Mouse (Mus musculus): Measurements from ENCODE around the gene 9130409I23Rik.

The 9130409I23Rik gene

DNA sequence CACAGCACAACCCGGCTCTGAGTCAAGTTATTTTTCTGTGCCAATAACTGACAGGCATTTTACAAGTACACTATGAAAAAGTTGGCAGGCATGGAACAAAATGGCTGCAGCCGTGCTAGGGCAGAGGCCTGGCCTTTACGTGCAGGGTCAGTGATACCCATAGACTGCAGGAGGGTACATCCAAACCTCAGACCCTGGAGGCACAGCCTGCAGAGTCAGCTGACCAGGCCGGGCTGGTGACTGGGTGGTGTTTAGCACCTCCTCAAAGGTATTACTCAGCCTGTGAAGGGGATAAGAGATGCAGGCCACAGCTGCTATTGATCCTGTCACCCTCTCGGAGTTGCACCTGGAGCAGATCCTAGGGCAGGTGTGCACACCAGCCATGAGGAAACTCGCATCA lies at the start of gene 9130409I23Rik:
9130409I23Rik (plus strand) TSS at position 301 of the 400 bp plus-strand sequence.
- no peak for DNase-seq (ENCODE audit: low read depth, low spot score)

GRCm38 (mm10) chr1:181001621-181002020 lies 49.4 kb upstream of the 9130409I23Rik start:
- DNase-seq (ENCODE audit: low read depth, low spot score): no peak

- DNase-seq (ENCODE audit: low read depth, low spot score): no peak
Measured at GRCm38 (mm10) chr1:181003790-181004189, 47.2 kb upstream of the 9130409I23Rik start.

GRCm38 (mm10) chr1:181005331-181005730 lies 45.7 kb upstream of the 9130409I23Rik start:
- no peak for DNase-seq (ENCODE audit: low read depth, low spot score)

GRCm38 (mm10) chr1:181007831-181008230 lies 43.2 kb upstream of the 9130409I23Rik start:
- DNase-seq (ENCODE audit: low read depth, low spot score): no peak

DNA sequence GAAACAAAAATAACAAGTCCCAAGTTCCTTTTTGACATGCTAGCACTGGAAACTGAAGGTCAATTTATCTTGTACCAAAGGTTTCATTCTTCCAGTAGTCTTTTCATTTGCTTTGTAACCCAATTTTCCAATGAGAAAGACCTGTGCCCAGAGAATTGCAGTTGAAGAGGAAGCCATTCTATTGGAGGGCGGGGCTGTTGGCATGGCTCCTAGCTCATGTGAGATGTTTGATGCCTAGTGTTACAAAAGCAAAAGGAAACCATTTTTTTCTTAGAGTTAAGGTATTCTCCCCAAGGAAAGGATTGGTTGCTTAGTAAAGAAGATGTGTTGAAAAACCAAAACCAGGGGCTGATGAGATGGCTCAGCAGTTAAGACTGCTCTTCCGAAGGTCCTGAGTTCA lies 42.8 kb upstream of the 9130409I23Rik start:
- no peak for DNase-seq (ENCODE audit: low read depth, low spot score)

DNA sequence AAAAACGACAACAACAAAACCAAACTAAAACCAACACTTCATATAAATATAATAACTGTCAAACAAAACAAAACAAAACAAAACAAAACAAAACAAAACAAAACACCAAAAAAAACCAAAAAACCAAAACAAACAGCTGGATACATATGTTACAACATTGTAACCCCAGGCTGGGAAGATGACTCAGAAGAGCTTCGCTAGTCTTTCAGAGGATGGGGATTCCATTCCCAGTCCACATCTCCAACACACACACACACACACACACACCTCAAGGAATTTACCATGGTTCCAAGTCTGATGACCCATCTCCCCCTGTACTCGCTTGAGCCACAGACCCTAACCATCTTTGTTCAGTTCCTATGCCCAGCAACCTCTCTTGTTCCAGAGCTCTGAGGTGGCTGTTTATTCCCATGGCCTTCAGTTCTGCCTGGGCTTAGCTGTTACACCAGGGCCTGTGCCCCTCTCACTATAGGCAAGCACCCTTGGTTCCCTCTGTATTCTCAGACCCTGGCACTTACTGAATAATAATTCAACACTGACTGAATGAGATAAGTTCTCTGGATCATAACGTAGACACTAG lies 41.9 kb upstream of the 9130409I23Rik start:
- no peak for DNase-seq (ENCODE audit: low read depth, low spot score)

- no peak for DNase-seq (ENCODE audit: low read depth, low spot score)
Measured at GRCm38 (mm10) chr1:181009754-181010153, 41.3 kb upstream of the 9130409I23Rik start.

- no peak for DNase-seq (ENCODE audit: low read depth, low spot score)
Measured at GRCm38 (mm10) chr1:181010171-181010932, 40.7 kb upstream of the 9130409I23Rik start.

GRCm38 (mm10) chr1:181011601-181012000 lies 39.4 kb upstream of the 9130409I23Rik start:
- no peak for DNase-seq (ENCODE audit: low read depth, low spot score)

- DNase-seq (ENCODE audit: low read depth, low spot score): no peak
Measured at GRCm38 (mm10) chr1:181012416-181012815, 38.6 kb upstream of the 9130409I23Rik start.

- DNase-seq (ENCODE audit: low read depth, low spot score): no peak
Measured at GRCm38 (mm10) chr1:181013446-181013845, 37.6 kb upstream of the 9130409I23Rik start.

DNA sequence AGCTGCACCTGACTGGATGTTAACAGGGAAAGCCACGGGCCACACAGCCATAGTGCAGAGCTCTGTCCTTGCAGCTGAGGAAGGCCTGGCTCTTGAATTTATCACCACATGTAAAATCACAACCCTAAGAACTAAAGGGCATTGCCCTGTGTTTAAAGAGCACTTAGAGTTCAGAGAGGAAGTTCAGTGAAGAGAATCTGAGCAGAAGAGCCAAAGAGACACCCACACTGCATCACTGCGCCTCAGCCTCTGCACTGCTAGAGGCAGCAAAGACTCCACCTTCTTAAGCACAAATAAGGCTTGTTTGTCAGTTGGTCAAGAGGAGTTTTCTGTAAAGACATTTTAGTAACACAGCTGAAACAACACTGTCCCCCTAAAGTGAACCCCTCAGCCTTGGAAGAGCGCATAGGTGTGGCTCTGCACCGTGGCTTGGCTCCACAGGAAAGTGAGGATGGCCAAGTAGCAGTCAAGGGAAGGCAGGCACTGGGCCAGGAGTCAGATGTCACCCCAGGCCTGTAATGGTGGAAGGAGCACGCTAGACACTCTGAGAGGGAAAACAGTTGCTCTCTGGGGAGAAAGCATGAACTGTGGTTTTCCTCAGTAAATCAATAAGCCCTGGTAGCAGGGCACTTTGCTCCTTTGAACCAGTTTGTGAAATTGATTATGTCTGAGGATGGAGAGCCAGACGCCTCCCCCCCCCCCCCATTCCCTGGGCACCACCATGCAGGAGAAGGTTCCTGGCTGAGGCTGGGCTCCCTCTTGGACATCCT lies 36.1 kb upstream of the 9130409I23Rik start:
- DNase-seq (ENCODE audit: low read depth, low spot score): no peak

GRCm38 (mm10) chr1:181015558-181015957 lies 35.5 kb upstream of the 9130409I23Rik start:
- peak; percentile 59 for DNase-seq (ENCODE audit: low read depth, low spot score)

DNA sequence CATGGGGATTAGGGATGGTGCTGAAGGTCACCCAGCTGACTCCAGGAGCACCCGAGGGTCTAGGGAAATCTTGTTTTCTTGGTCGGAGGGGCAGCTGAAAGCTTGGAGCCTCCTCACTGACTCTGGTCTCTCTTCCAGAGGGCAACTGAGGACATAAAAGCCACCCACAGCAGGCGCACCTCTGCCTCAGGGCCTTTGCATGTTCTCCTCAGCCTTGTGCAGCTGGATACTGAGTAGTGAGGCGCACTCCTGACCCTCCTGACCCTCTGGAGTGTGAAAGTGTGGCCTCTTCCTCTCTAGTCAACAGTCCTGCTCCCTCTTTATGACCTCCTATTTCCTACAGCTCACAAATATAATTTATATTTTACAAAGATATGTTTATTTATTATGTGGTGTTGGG lies 35.0 kb upstream of the 9130409I23Rik start:
- peak; percentile 29 for DNase-seq (ENCODE audit: low read depth, low spot score)

DNA sequence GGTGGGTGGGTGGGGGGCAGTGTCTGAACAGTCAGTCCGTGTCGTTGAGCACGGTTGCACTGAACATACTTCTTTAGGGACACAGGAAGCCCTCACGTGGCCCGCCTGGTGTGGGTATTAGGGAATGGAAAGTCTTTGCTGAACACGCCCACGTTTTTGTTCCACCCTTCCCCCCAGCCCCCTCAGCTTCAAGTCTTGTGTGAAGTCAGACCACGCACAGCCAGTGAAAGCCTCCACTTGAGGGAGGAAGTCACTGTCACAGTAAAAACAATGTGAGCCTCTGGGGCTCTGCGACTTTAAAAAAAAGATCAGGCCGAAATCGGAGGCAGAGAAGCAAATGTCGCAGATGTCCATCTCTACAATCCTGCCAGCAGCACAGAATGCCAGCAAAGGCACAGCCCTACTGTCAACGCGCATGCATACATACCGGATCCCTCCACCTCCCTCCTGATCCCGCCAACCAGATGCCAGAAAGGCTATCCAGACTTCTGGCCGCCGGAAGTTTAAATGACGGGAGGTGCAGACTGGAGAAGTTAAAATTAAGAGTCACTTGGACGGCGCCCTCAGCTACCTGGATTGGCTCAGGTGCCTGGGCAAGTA lies 34.4 kb upstream of the 9130409I23Rik start:
- DNase-seq (ENCODE audit: low read depth, low spot score): peak; percentile 84

DNA sequence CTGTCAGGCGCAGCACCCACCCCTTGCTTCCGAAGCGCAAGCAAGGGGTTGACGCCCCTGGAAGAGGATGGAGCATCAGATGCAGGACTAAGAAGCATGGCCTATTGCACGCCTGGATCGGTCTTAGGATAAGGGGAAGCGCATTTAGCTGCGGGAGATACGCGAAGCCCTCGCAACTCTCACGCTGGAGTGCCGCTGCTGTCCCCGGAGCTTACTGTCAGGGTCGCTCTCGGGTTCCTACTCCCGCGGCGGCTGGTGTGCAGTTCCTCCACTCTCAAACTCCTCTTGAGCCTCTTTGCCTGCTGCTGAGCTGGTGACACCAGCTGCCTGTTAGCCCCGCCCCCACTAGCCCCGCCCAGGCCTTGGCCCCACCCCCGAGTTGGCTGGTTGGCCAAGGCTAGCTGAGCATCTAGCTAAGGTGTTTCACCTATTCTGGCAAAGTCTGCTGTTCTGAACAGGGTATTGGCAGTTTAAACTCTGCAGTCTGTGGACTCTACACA lies 33.8 kb upstream of the 9130409I23Rik start:
- peak; percentile 94 for DNase-seq (ENCODE audit: low read depth, low spot score)

DNA sequence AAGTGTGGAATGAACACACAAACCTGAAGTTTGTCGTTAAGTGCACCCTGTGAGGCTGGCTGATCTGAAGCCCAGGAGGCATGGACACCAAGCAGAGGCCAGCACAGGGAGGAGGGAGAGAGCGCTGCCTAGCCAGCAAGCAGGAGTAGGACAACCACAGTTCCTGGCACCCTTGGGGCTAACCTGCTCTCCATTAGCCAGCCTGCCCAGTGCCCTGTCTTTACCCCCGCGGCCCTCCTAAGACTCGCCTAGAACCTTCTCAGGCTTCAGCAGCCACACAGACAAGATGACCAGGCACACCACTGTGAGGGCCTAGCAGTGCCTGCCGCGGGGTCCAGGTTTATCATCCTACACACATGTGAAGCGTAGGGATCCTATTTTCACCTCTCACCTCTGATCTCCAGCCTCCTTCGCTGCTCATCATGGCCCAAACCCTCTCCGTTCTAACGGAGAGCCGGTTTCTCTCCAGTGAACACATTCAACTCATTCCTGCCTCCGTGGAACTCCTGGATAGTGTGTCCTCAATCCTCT lies 33.1 kb upstream of the 9130409I23Rik start:
- peak; percentile 24 for DNase-seq (ENCODE audit: low read depth, low spot score)

- no peak for DNase-seq (ENCODE audit: low read depth, low spot score)
Measured at GRCm38 (mm10) chr1:181020756-181021487, 30.1 kb upstream of the 9130409I23Rik start, which contains the start of gene Ephx1. Gene Ephx1 (minus strand): TSS chr1:181020904.

DNA sequence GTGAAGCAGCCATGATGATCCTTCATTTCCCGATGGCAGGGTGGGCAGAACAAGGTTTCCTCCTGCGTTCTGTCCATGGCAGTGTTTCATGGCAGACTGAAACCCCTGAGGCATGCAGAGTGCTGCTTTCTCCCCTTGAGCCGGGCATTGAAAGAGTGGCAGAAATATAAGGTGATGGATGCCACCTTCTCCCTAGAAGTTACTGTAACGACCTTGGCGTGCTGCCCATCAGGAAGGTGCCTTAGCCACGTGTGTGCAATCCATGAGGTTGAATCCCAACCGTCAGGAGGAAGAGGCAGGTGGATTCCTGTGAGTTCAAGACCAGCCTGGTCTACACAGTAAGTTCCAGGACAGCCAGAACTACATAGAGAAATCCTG lies 29.6 kb upstream of the 9130409I23Rik start:
- DNase-seq (ENCODE audit: low read depth, low spot score): no peak

GRCm38 (mm10) chr1:181022265-181022664 lies 28.8 kb upstream of the 9130409I23Rik start:
- DNase-seq (ENCODE audit: low read depth, low spot score): peak; percentile 92

Data from ZHBTc4 (cell line).